Mouse (Mus musculus) kidney, adult 8-10 months (tissue): ENCODE measurements at regions not wholly inside any gene's neighbourhood (a gene's known extent, or its start where the extent isn't known, plus 50 kb on each side); places are given as distances from the start of the nearest gene placed in this dataset.

ENCODE experiments used
- DNase-seq, 2 experiments: peaks; one replicate each; pipeline ENCODE4 v3.0.0; 2022

- no peak for DNase-seq
Measured at GRCm38 (mm10) chr9:61669729-61670520, 244.4 kb downstream of the Rplp1 start.

- no peak for DNase-seq
Measured at GRCm38 (mm10) chr9:61668723-61669122, 245.6 kb downstream of the Rplp1 start.

- no peak for DNase-seq
Measured at GRCm38 (mm10) chr9:61668157-61668697, 246.1 kb downstream of the Rplp1 start.

GRCm38 (mm10) chr9:61667453-61668074 lies 246.8 kb downstream of the Rplp1 start:
- DNase-seq = no peak

GRCm38 (mm10) chr9:61666761-61667332 lies 247.5 kb downstream of the Rplp1 start:
- no peak for DNase-seq

- DNase-seq = no peak
Measured at GRCm38 (mm10) chr9:61666118-61666517, 248.2 kb downstream of the Rplp1 start.

GRCm38 (mm10) chr9:61665254-61665653 lies 249.1 kb downstream of the Rplp1 start:
- DNase-seq = no peak

- DNase-seq = no peak
Measured at GRCm38 (mm10) chr9:61664000-61664622, 250.2 kb downstream of the Rplp1 start.

- DNase-seq = no peak
Measured at GRCm38 (mm10) chr9:61662055-61663028, 252.0 kb downstream of the Rplp1 start.

- no peak for DNase-seq
Measured at GRCm38 (mm10) chr9:61660191-61660590, 254.2 kb downstream of the Rplp1 start.

GRCm38 (mm10) chr9:61657996-61658395 lies 256.3 kb downstream of the Rplp1 start:
- no peak for DNase-seq

GRCm38 (mm10) chr9:61655433-61655981 lies 258.8 kb downstream of the Rplp1 start:
- DNase-seq = peak; percentile 11 to 26

GRCm38 (mm10) chr9:61645661-61646425 lies 268.5 kb downstream of the Rplp1 start:
- DNase-seq = no peak

- no peak for DNase-seq
Measured at GRCm38 (mm10) chr9:61640739-61641138, 268.6 kb downstream of the Tle3 start.

- no peak for DNase-seq
Measured at GRCm38 (mm10) chr9:61638908-61639307, 266.7 kb downstream of the Tle3 start.

- no peak for DNase-seq
Measured at GRCm38 (mm10) chr9:61633936-61634335, 261.8 kb downstream of the Tle3 start.

GRCm38 (mm10) chr9:61632602-61633001 lies 260.4 kb downstream of the Tle3 start:
- DNase-seq = no peak

GRCm38 (mm10) chr9:61631097-61631496 lies 258.9 kb downstream of the Tle3 start:
- DNase-seq = no peak

- no peak for DNase-seq
Measured at GRCm38 (mm10) chr9:61627801-61628574, 255.8 kb downstream of the Tle3 start.

- no peak for DNase-seq
Measured at GRCm38 (mm10) chr9:61622933-61623332, 250.8 kb downstream of the Tle3 start.
